Mouse (Mus musculus) left cerebral cortex, adult 18-20 months (tissue): Measurements from ENCODE around the gene Scly. TPM values are rescaled to one million over a fixed set of nuclear protein-coding genes. Genes with fewer than 3 reads are reported as not detected.
A peak's percentile ranks its signal among the peaks of the same experiment; 100 is the strongest.

ENCODE experiments used
- DNase-seq, 2 experiments: peaks; one replicate each; pipeline ENCODE4 v3.0.0; 2021 to 2022; ENCODE audit warnings: low spot score in 2 of 2, mixed read lengths in 1 of 2
- total RNA-seq, 2 experiments: library from RNA; stranded (reverse); gene quantifications; 2 replicates each; pipeline ENCODE4 v1.2.3; 2021

Gene Scly
- total RNA-seq, 2 experiments from 2014 or later: 18.8 to 20.8 TPM

DNA sequence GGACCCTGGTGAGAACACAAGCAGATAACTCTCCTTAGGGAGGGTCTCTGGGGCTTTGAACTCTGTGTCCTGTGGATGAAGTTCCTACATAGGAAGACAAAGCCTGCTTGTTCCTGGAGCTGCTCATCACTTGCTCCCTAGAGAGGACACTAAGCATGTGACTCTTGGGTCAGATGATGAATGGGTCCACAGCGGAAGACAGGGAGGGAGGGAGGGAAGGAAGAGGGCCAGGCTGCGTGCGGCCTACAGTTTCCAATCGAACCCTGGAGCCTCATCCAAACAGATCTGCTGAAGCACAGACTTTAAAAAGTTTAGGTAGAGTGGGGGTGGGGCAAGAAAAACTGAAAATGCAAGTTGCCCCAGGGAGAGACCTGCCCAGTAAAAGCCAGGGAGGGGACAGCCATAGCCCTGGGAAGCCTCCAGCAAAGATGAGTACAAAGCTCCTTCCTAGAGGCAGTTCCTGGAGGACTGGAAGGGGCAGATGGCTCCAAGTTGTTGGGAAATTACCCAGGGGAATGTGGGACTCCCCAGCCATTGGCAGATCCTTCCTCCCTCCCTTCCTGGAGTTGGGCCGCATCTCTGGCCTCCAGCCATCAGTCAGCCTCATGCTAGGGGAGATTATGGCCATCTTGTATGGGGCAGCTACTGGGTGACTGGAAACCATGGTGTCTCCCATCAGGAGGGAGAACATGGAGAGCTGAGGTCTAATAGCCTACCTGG, 1.7 kb downstream of the Scly start:
- DNase-seq: no peak

DNA sequence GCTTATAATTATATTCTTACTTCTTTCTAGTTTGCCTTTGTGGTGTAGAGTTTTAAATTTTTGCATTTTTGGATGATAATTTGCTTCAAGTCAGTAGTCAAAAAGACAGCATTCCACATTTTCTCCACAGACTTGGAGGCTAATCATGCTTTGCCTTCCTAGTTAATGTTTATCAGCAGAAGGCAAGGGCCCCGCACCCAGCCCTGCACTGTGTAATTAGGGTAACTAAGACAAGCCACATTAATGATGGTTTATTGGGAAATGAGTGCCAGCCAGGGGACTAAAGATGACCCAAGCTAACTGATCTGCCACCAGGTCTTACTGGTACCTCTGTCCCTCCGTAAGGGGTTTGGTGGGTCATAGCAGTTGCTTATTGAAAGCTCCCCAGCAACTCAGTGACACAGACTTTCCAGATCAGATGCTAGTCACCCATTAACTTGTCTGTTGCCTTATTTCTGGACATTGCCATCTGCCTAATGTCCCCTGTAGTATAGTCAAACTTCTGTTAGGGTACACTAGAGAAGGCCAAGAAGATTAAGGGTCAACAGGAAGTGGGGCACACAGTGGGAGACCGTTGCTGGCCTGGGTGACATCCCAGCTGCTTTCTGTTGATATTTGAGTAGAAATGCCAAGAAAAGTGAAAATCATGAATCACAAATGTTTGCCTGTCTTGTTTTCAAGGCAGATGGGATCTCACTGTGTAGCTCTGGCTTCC, 3.2 kb downstream of the Scly start:
- no peak for DNase-seq

- no peak for DNase-seq
Measured at GRCm38 (mm10) chr1:91302021-91302420, 3.9 kb downstream of the Scly start.

DNA sequence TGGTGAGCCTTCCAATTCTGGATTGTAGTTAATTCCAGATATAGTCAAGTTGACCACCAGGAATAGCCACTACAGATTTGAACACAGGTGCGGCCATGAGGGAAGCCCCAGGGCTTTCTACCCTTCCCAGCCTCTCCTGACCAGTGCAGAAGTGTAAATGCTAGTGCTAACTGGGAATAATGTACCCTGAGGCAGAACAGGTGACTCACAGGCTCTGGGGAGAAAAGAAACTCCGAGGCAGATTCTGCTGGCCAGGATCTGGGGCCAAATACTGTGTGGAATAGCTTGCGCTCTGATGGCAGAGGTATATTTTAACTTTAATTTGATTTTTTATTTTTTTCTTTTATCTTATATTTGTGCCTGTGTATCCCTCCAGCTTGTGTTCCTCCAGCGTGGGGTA, 6.5 kb downstream of the Scly start:
- DNase-seq: no peak

DNA sequence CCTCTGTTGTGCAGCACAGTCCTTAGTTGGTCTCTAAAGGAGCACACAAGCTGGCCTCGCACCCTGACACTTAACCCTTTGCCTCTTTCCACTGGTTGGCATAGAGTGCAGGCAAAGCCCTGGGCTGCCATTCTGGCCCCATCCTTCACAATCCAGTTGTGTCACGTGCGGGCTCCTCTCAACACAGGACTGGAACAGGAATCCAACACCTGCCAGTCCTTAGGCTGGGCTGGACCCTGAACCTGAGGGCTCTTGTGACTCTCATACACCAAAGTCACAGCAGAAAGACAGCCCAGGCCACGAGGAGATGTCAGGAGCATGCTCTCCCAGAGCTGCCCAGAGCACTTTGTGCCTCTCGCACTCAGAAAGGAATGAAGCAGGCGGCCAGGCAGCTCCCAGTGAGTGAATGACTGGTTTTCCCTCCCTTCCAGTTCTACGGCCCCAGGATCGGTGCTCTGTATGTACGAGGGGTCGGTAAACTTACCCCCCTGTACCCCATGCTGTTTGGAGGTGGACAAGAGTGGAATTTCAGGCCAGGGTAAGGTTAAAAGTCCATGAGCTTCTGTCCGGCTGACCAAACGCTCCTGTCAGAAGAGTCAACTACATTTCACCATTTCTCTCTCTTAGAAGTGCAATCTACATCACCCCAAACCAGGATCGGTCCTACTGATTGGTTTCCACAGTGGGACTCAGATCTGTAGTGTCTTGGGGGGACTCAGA, 11.4 kb downstream of the Scly start:
- no peak for DNase-seq

DNA sequence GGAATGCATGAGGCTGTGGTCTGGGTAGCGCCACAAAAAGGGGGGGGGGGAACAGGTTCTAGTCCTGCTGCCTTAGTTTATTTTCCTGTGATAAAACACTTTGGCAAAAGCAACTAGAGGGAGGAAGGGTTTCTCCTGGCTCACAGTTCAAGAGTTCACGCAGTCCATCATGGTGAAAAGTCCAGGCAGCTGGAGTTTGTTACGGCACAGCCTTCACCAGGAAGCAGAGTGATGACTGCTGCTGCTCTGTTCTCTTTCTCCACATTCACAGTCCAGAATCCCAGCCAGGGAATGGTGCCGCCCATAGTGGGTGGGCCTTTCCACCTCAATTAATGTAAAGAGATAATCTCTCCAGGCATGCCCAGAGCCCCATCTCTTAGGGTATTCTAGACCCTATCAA, 14.1 kb downstream of the Scly start:
- no peak for DNase-seq

GRCm38 (mm10) chr1:91313251-91313650, 15.1 kb downstream of the Scly start:
- no peak for DNase-seq

DNA sequence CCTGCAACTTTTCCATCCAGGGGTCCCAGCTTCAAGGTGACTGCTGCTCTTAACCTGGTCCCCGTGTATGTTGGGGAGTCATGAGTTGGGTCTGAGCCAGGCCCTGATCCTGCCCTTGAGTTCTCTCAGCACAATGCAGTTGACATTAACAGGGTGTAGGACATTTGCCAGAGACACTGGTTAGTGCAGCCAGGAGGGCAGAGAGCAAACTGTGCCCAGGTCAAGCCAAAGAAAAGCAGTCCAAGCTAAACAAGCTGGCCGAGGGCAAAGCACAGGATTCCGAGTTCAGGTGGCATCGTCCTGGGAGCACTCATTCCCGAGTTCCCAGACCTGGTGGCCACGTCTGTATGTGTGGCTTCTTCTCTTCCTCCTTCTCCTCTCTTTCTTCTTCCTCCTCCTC, 19.5 kb downstream of the Scly start:
- no peak for DNase-seq

GRCm38 (mm10) chr1:91321760-91322438, 23.8 kb downstream of the Scly start, which contains the start of gene Espnl:
TSS of gene Espnl (plus strand) at chr1:91322075.
- no peak for DNase-seq

GRCm38 (mm10) chr1:91324646-91325045, 26.5 kb downstream of the Scly start:
- DNase-seq: no peak

DNA sequence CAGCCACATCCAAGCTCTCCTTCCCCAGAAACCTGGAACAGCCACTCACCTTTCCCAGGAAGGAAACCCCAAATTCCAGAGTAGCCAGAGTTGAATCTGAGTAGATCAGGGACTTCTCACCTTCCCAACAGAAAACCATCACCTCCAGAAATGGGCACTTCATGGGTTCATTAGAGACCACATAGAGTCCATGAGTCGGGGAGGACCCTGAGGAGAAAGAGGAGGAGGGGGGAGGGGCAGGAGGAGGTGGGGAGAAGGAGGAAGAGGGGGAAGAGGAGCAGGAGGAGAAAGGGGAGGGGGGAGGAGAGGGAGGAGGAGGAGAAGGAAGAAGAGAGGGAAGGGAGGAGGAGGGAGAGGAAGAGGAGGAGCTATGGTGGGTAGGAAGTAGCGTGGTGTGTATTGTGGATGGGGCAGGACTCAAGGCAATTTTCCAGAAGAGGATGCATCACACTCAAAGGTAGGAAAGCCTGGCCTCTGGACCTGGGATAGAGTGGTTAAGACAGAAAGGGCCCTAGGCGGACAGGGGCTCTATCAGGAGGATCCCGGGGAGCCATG, 27.4 kb downstream of the Scly start:
- no peak for DNase-seq

DNA sequence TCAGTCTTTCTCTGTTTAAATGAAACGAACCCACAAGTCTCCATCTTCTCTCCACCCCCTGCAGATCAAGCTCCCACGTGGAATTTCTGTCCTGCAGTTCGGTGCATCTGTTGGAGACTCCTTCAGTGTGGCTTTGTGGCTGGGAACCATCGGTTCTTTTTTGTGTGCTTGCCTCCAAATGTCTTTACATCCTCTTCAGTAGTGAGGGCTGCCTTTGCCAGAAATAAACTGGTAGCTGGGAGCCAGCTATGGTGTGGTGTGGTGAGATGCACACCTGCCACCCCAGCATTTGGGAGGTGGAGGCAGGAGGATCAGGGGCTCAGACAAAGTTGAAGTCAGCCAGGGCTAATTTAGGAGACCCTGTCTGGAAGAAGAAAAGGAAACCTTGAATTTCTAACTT, 34.0 kb downstream of the Scly start:
- DNase-seq: peak; percentile 25 to 56

DNA sequence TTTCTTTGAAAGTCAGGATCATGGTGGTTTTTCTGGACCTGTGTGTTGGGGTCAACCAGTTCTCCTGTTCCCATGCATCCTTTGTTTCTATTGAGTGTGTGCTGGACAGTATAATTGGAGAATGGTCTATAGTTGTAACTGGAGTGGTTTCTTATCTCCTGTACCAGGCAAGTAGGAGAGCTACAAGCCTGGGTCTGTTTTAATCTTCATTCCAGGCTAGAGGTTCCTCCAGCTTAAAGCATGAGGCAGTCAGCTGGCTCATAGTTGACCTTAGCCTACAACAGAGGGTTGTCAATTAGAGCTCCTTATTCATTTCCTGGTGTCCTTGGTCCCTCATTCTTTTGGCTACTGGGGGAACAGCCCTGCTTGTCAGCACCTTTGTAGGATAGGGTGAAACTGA, 35.4 kb downstream of the Scly start:
- DNase-seq: no peak

GRCm38 (mm10) chr1:91337355-91337754, 39.2 kb downstream of the Scly start:
- DNase-seq: no peak

- peak; percentile 29 to 38 for DNase-seq
Measured at GRCm38 (mm10) chr1:91344001-91344400, 45.9 kb downstream of the Scly start.

GRCm38 (mm10) chr1:91344921-91345685, 47.0 kb downstream of the Scly start:
- DNase-seq: peak; percentile 17 to 20

GRCm38 (mm10) chr1:91346892-91347291, 48.8 kb downstream of the Scly start:
- DNase-seq: peak; percentile 52 to 72

DNA sequence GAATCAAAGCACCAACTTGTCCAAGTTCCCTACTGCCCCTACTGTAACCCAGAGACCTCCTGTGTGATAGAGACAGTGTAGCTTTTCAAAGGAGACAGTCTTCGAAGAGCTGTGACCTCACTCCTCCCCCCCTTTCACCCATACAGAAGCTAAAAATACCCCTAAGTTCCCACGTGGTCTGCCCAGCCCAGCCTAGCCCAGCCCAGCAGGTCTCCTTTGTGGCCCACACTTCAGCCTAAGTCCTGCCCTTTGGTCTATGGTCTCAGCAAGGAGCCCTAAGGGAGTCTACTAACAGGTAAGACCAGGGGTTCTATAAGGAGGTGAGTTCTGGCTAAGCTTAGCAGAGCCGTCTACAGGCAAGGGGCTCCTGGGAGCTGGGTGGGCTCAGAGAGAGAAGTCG, 52.7 kb downstream of the Scly start, which contains the start of gene Klhl30:
Gene Klhl30 (plus strand): TSS at position 176 of the 400 bp plus-strand sequence.
- no peak for DNase-seq

- no peak for DNase-seq
Measured at GRCm38 (mm10) chr1:91351249-91351648, 53.1 kb downstream of the Scly start.

DNA sequence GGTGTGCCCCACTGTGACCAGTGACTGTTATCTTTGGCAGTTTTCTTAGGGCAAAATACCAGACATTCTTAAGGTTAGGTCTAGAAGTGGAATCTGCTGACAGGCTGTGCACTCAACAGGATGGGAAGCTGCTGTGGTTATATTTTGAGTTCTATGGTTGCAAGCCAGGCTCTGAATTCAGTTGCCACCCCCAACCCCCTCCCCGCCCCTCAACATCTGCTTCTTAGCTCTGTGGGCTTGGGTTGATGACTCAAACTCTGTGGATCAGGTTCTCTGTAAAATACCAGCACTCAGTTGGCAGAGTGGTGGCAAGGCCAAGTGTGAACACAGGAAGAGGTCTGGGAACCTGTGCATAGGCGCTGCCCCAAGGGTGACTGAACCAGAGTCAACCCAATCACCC, 54.1 kb downstream of the Scly start:
- DNase-seq: peak in 1 of 2 experiments; percentile 29
